Mouse (Mus musculus): ENCODE results near the gene Esrrg. TPM values are rescaled to one million over a fixed set of nuclear protein-coding genes. Genes with fewer than 3 reads are reported as not detected.

The Esrrg gene
- total and polyA plus RNA-seq, 3 experiments: 0.05 TPM; not detected in 2

GRCm38 (mm10) chr1:187808391-187808922, 199.9 kb downstream of the Esrrg start:
- H3K9me3 ChIP-seq (replicated peaks): peaks cover 42% of the 10 kb centered on the region
- no peak for ATAC-seq (ENCODE audit: extremely low read depth, insufficient number of reproducible peaks, low FRiP score, poor library complexity, severe bottlenecking)
- TF ChIP-seq GATA2 (IDR thresholded peaks at IDR 0.05; ENCODE audit: borderline replicate concordance, low read depth, low read length) (no peak), POLR2AphosphoS5 (IDR thresholded peaks at IDR 0.05; ENCODE audit: insufficient replicate concordance, low read depth, low read length) (no peak), TAL1 (conservative IDR thresholded peaks at IDR 0.05; ENCODE audit: low read depth, low read length) (no peak), GATA1 (IDR thresholded peaks at IDR 0.05; ENCODE audit: borderline replicate concordance, low read length) (no peak), CTCF (IDR thresholded peaks at IDR 0.05; ENCODE audit: low read depth, low read length) (no peak)

GRCm38 (mm10) chr1:187809546-187809945, 201.0 kb downstream of the Esrrg start:
- ATAC-seq (ENCODE audit: extremely low read depth, insufficient number of reproducible peaks, low FRiP score, poor library complexity, severe bottlenecking) (no peak), DNase-seq (ENCODE audit: low spot score) (no peak)
- Histone ChIP-seq H3K4me3 (ENCODE audit: low read depth, low read length) (no peak overlapping the region), H3K9me3 (replicated peaks) (peaks cover 43% of the 10 kb centered on the region), H3K27me3 (ENCODE audit: insufficient read depth, low read length) (no peaks in the 10 kb centered on the region), H3K36me3 (replicated peaks) (no peaks in the 10 kb centered on the region), H3K4me1 (ENCODE audit: insufficient read depth, low read depth, low read length) (no peaks in the 10 kb centered on the region)
- TF ChIP-seq TAL1 (conservative IDR thresholded peaks at IDR 0.05; ENCODE audit: low read depth, low read length) (no peak), POLR2AphosphoS5 (IDR thresholded peaks at IDR 0.05; ENCODE audit: insufficient replicate concordance, low read depth, low read length) (no peak), GATA2 (IDR thresholded peaks at IDR 0.05; ENCODE audit: borderline replicate concordance, low read depth, low read length) (no peak), GATA1 (IDR thresholded peaks at IDR 0.05; ENCODE audit: borderline replicate concordance, low read length) (no peak), CTCF (IDR thresholded peaks at IDR 0.05; ENCODE audit: low read depth, low read length) (no peak)

More at GRCm38 (mm10) chr1:187808391-187808922, 199.9 kb downstream of the Esrrg start:
- DNase-seq (ENCODE audit: low spot score): no peak
- no peaks in the 10 kb centered on the region for H3K36me3 ChIP-seq (replicated peaks)
- no peak overlapping the region for H3K4me3 ChIP-seq (ENCODE audit: low read depth, low read length)
- no peaks in the 10 kb centered on the region for H3K27me3 ChIP-seq (ENCODE audit: insufficient read depth, low read length)
- no peaks in the 10 kb centered on the region for H3K4me1 ChIP-seq (ENCODE audit: insufficient read depth, low read depth, low read length)

GRCm38 (mm10) chr1:187819406-187819805, 210.8 kb downstream of the Esrrg start:
- ATAC-seq (ENCODE audit: extremely low read depth, insufficient number of reproducible peaks, low FRiP score, poor library complexity, severe bottlenecking) (no peak), DNase-seq (ENCODE audit: low spot score) (no peak)
- H3K9me3 ChIP-seq (replicated peaks): peaks cover 61% of the 10 kb centered on the region
- H3K4me1 ChIP-seq (ENCODE audit: insufficient read depth, low read depth, low read length): no peaks in the 10 kb centered on the region
- H3K36me3 ChIP-seq (replicated peaks): no peaks in the 10 kb centered on the region
- H3K4me3 ChIP-seq (ENCODE audit: low read depth, low read length): no peak overlapping the region
- H3K27me3 ChIP-seq (ENCODE audit: insufficient read depth, low read length): no peaks in the 10 kb centered on the region
- TF ChIP-seq GATA1 (IDR thresholded peaks at IDR 0.05; ENCODE audit: borderline replicate concordance, low read length) (no peak), GATA2 (IDR thresholded peaks at IDR 0.05; ENCODE audit: borderline replicate concordance, low read depth, low read length) (no peak), TAL1 (conservative IDR thresholded peaks at IDR 0.05; ENCODE audit: low read depth, low read length) (no peak), CTCF (IDR thresholded peaks at IDR 0.05; ENCODE audit: low read depth, low read length) (no peak), POLR2AphosphoS5 (IDR thresholded peaks at IDR 0.05; ENCODE audit: insufficient replicate concordance, low read depth, low read length) (no peak)

GRCm38 (mm10) chr1:187821368-187821811, 212.8 kb downstream of the Esrrg start:
- DNase-seq (ENCODE audit: low spot score) (no peak), ATAC-seq (ENCODE audit: extremely low read depth, insufficient number of reproducible peaks, low FRiP score, poor library complexity, severe bottlenecking) (no peak)
- Histone ChIP-seq H3K4me1 (ENCODE audit: insufficient read depth, low read depth, low read length) (no peaks in the 10 kb centered on the region), H3K9me3 (replicated peaks) (peaks cover 63% of the 10 kb centered on the region), H3K4me3 (ENCODE audit: low read depth, low read length) (no peak overlapping the region), H3K27me3 (ENCODE audit: insufficient read depth, low read length) (no peaks in the 10 kb centered on the region), H3K36me3 (replicated peaks) (no peaks in the 10 kb centered on the region)
- TF ChIP-seq POLR2AphosphoS5 (IDR thresholded peaks at IDR 0.05; ENCODE audit: insufficient replicate concordance, low read depth, low read length) (no peak), GATA2 (IDR thresholded peaks at IDR 0.05; ENCODE audit: borderline replicate concordance, low read depth, low read length) (no peak), TAL1 (conservative IDR thresholded peaks at IDR 0.05; ENCODE audit: low read depth, low read length) (no peak), CTCF (IDR thresholded peaks at IDR 0.05; ENCODE audit: low read depth, low read length) (no peak), GATA1 (IDR thresholded peaks at IDR 0.05; ENCODE audit: borderline replicate concordance, low read length) (no peak)

GRCm38 (mm10) chr1:187823351-187823750, 214.8 kb downstream of the Esrrg start:
- ATAC-seq (ENCODE audit: extremely low read depth, insufficient number of reproducible peaks, low FRiP score, poor library complexity, severe bottlenecking) (no peak), DNase-seq (ENCODE audit: low spot score) (no peak)
- H3K27me3 ChIP-seq (ENCODE audit: insufficient read depth, low read length): no peaks in the 10 kb centered on the region
- no peaks in the 10 kb centered on the region for H3K36me3 ChIP-seq (replicated peaks)
- no peak overlapping the region for H3K4me3 ChIP-seq (ENCODE audit: low read depth, low read length)
- H3K4me1 ChIP-seq (ENCODE audit: insufficient read depth, low read depth, low read length): no peaks in the 10 kb centered on the region
- no peak for TF ChIP-seq GATA1 (IDR thresholded peaks at IDR 0.05; ENCODE audit: borderline replicate concordance, low read length)
- no peak for TF ChIP-seq CTCF (IDR thresholded peaks at IDR 0.05; ENCODE audit: low read depth, low read length)
- TF ChIP-seq POLR2AphosphoS5 (IDR thresholded peaks at IDR 0.05; ENCODE audit: insufficient replicate concordance, low read depth, low read length): no peak
- TF ChIP-seq TAL1 (conservative IDR thresholded peaks at IDR 0.05; ENCODE audit: low read depth, low read length): no peak
- TF ChIP-seq GATA2 (IDR thresholded peaks at IDR 0.05; ENCODE audit: borderline replicate concordance, low read depth, low read length): no peak
- H3K9me3 ChIP-seq (replicated peaks): peaks cover 62% of the 10 kb centered on the region

GRCm38 (mm10) chr1:187825421-187826097, 217.0 kb downstream of the Esrrg start:
- Histone ChIP-seq H3K4me3 (ENCODE audit: low read depth, low read length) (no peak overlapping the region), H3K9me3 (replicated peaks) (peaks cover 62% of the 10 kb centered on the region), H3K36me3 (replicated peaks) (no peaks in the 10 kb centered on the region), H3K27me3 (ENCODE audit: insufficient read depth, low read length) (no peaks in the 10 kb centered on the region), H3K4me1 (ENCODE audit: insufficient read depth, low read depth, low read length) (no peaks in the 10 kb centered on the region)
- DNase-seq (ENCODE audit: low spot score) (no peak), ATAC-seq (ENCODE audit: extremely low read depth, insufficient number of reproducible peaks, low FRiP score, poor library complexity, severe bottlenecking) (no peak)
- TF ChIP-seq GATA2 (IDR thresholded peaks at IDR 0.05; ENCODE audit: borderline replicate concordance, low read depth, low read length) (no peak), POLR2AphosphoS5 (IDR thresholded peaks at IDR 0.05; ENCODE audit: insufficient replicate concordance, low read depth, low read length) (no peak), GATA1 (IDR thresholded peaks at IDR 0.05; ENCODE audit: borderline replicate concordance, low read length) (no peak), TAL1 (conservative IDR thresholded peaks at IDR 0.05; ENCODE audit: low read depth, low read length) (no peak), CTCF (IDR thresholded peaks at IDR 0.05; ENCODE audit: low read depth, low read length) (no peak)
